Mouse (Mus musculus) MEL (cell line): ENCODE data around the gene Ift22. TPM values are rescaled to one million over a fixed set of nuclear protein-coding genes. Genes with fewer than 3 reads are reported as not detected.

Source experiments
- DNase-seq: peaks from one replicate; pipeline ENCODE4 v3.0.0; 2011; ENCODE audit warnings: low read depth, low spot score
- H3K27ac ChIP-seq: 2 replicates; pipeline ENCODE4 v1.5.1; 2012; ENCODE audit warnings: low read depth, mild to moderate bottlenecking, control low read depth, low read length, moderate library complexity; ENCODE audit not compliant: control insufficient read depth
- H3K27me3 ChIP-seq, 2 experiments: fragments of 150-350 bp in 1 of 2; sonication (generic) in 1 of 2; 2 replicates each; pipeline ENCODE4 v1.6.1; 2012; ENCODE audit warnings: low read length in 2 of 2, mild to moderate bottlenecking in 2 of 2, improper control_type of control experiment in 1 of 2, moderate library complexity in 1 of 2; ENCODE audit not compliant: insufficient read depth in 2 of 2, control insufficient read depth in 1 of 2
- H3K36me3 ChIP-seq, 2 experiments: 2 replicates each; pipeline ENCODE4 v1.6.1; 2012 to 2014; ENCODE audit warnings: low read length in 2 of 2, improper control_type of control experiment in 1 of 2, inconsistent platforms in 1 of 2, mild to moderate bottlenecking in 1 of 2; ENCODE audit not compliant: insufficient read depth in 2 of 2, control insufficient read depth in 1 of 2
- H3K4me1 ChIP-seq, 2 experiments: fragments of 150-350 bp in 1 of 2; sonication (generic) in 1 of 2; 2 replicates each; pipeline ENCODE4 v1.6.1; 2012; ENCODE audit warnings: low read length in 2 of 2, improper control_type of control experiment in 1 of 2, mild to moderate bottlenecking in 1 of 2; ENCODE audit not compliant: insufficient read depth in 2 of 2, control insufficient read depth in 1 of 2
- H3K4me3 ChIP-seq, 2 experiments: fragments of 150-350 bp in 1 of 2; sonication (generic) in 1 of 2; 2 replicates each; pipeline ENCODE4 v1.5.1; 2012; ENCODE audit warnings: low read depth in 2 of 2, low read length in 2 of 2, mild to moderate bottlenecking in 2 of 2, moderate library complexity in 2 of 2, control low read depth in 1 of 2, improper control_type of control experiment in 1 of 2; ENCODE audit not compliant: control insufficient read depth in 1 of 2, insufficient read depth in 1 of 2
- H3K79me2 ChIP-seq: 2 replicates; pipeline ENCODE4 v1.6.1; 2012; ENCODE audit warnings: mild to moderate bottlenecking, low read length, moderate library complexity; ENCODE audit not compliant: control insufficient read depth, poor library complexity, insufficient read depth
- H3K9ac ChIP-seq: 2 replicates; pipeline ENCODE4 v1.6.1; 2012; ENCODE audit warnings: low read depth, mild to moderate bottlenecking, control low read depth, low read length, moderate library complexity; ENCODE audit not compliant: control insufficient read depth, poor library complexity, severe bottlenecking
- H3K9me3 ChIP-seq: fragments of 150-350 bp; sonication (generic); replicated peaks from 2 replicates; pipeline ENCODE4 v1.6.1; 2012; ENCODE audit warnings: mild to moderate bottlenecking, low read length, improper control_type of control experiment, moderate library complexity; ENCODE audit not compliant: insufficient read depth
- BHLHE40 ChIP-seq: IDR thresholded peaks from 2 replicates; pipeline ENCODE4 v1.6.1; 2012; ENCODE audit warnings: low read depth, mild to moderate bottlenecking, inconsistent platforms, low read length, improper control_type of control experiment, borderline replicate concordance
- CHD1 ChIP-seq: IDR thresholded peaks from 2 replicates; pipeline ENCODE4 v1.6.1; 2012; ENCODE audit warnings: low read depth, mild to moderate bottlenecking, inconsistent platforms, low read length, improper control_type of control experiment
- CHD2 ChIP-seq: IDR thresholded peaks from 2 replicates; pipeline ENCODE4 v1.6.1; 2011; ENCODE audit warnings: low read length, improper control_type of control experiment
- CTCF ChIP-seq, 3 experiments: IDR thresholded peaks in 2 of 3; conservative IDR thresholded peaks in 1 of 3; 2 replicates each; pipeline ENCODE4 v1.5.1; 2011 to 2012; ENCODE audit warnings: low read length in 3 of 3, low read depth in 2 of 3, mild to moderate bottlenecking in 2 of 3, improper control_type of control experiment in 1 of 3, inconsistent platforms in 1 of 3, mixed read lengths in 1 of 3, moderate library complexity in 1 of 3; ENCODE audit not compliant: control insufficient read depth in 1 of 3, insufficient read depth in 1 of 3, poor library complexity in 1 of 3, severe bottlenecking in 1 of 3
- E2F4 ChIP-seq: IDR thresholded peaks from 2 replicates; pipeline ENCODE4 v1.6.1; 2011; ENCODE audit warnings: low read depth, low read length, improper control_type of control experiment, borderline replicate concordance
- ELF1 ChIP-seq: IDR thresholded peaks from 2 replicates; pipeline ENCODE4 v1.6.1; 2014; ENCODE audit warnings: low read depth, mild to moderate bottlenecking, inconsistent platforms, low read length, improper control_type of control experiment, moderate library complexity
- EP300 ChIP-seq, 2 experiments: IDR thresholded peaks; 2 replicates each; pipeline ENCODE4 v1.6.1; 2011; ENCODE audit warnings: improper control_type of control experiment in 2 of 2, low read length in 2 of 2, low read depth in 1 of 2, mild to moderate bottlenecking in 1 of 2
- GABPA ChIP-seq: IDR thresholded peaks from 2 replicates; pipeline ENCODE4 v1.6.1; 2012; ENCODE audit warnings: low read depth, mild to moderate bottlenecking, inconsistent platforms, low read length, improper control_type of control experiment, moderate library complexity
- GATA1 ChIP-seq: IDR thresholded peaks from 2 replicates; pipeline ENCODE4 v1.6.1; 2011; ENCODE audit warnings: low read depth, low read length, improper control_type of control experiment
- HCFC1 ChIP-seq: IDR thresholded peaks from 2 replicates; pipeline ENCODE4 v1.6.1; 2012; ENCODE audit warnings: low read depth, mild to moderate bottlenecking, inconsistent platforms, low read length, improper control_type of control experiment, moderate library complexity
- JUND ChIP-seq: IDR thresholded peaks from 2 replicates; pipeline ENCODE4 v1.6.1; 2011; ENCODE audit warnings: low read depth, mild to moderate bottlenecking, improper control_type of control experiment, low read length
- KAT2A ChIP-seq: conservative IDR thresholded peaks from 2 replicates; pipeline ENCODE4 v1.6.1; 2012; ENCODE audit warnings: low read depth, low read length, improper control_type of control experiment, inconsistent platforms
- MAFK ChIP-seq: IDR thresholded peaks from 2 replicates; pipeline ENCODE4 v1.6.1; 2011; ENCODE audit warnings: low read depth, mild to moderate bottlenecking, low read length, improper control_type of control experiment, borderline replicate concordance
- MAZ ChIP-seq: IDR thresholded peaks from 2 replicates; pipeline ENCODE4 v1.6.1; 2012; ENCODE audit warnings: low read depth, mild to moderate bottlenecking, inconsistent platforms, low read length, improper control_type of control experiment
- MXI1 ChIP-seq: IDR thresholded peaks from 2 replicates; pipeline ENCODE4 v1.6.1; 2011; ENCODE audit warnings: mild to moderate bottlenecking, low read depth, low read length, improper control_type of control experiment
- MYB ChIP-seq: IDR thresholded peaks from 2 replicates; pipeline ENCODE4 v1.6.1; 2011; ENCODE audit warnings: mild to moderate bottlenecking, low read depth, low read length, improper control_type of control experiment
- POLR2A ChIP-seq, 2 experiments: IDR thresholded peaks; 2 replicates each; pipeline ENCODE4 v1.6.1; 2011 to 2012; ENCODE audit warnings: low read length in 2 of 2, mild to moderate bottlenecking in 2 of 2, control low read depth in 1 of 2, improper control_type of control experiment in 1 of 2, low read depth in 1 of 2, moderate library complexity in 1 of 2; ENCODE audit not compliant: control insufficient read depth in 1 of 2, insufficient read depth in 1 of 2, poor library complexity in 1 of 2
- RAD21 ChIP-seq: IDR thresholded peaks from 2 replicates; pipeline ENCODE4 v1.6.1; 2011; ENCODE audit warnings: mild to moderate bottlenecking, low read depth, low read length, improper control_type of control experiment
- SMC3 ChIP-seq: IDR thresholded peaks from 2 replicates; pipeline ENCODE4 v1.6.1; 2011; ENCODE audit warnings: low read depth, low read length, improper control_type of control experiment
- TCF12 ChIP-seq: IDR thresholded peaks from 2 replicates; pipeline ENCODE4 v1.6.1; 2014; ENCODE audit warnings: low read depth, mild to moderate bottlenecking, inconsistent platforms, low read length, improper control_type of control experiment, moderate library complexity
- UBTF ChIP-seq: IDR thresholded peaks from 2 replicates; pipeline ENCODE4 v1.6.1; 2012; ENCODE audit warnings: low read depth, mild to moderate bottlenecking, inconsistent platforms, low read length, improper control_type of control experiment, moderate library complexity, borderline replicate concordance; ENCODE audit not compliant: insufficient read depth
- USF1 ChIP-seq: IDR thresholded peaks from 2 replicates; pipeline ENCODE4 v1.6.1; 2014; ENCODE audit warnings: low read depth, mild to moderate bottlenecking, inconsistent platforms, low read length, improper control_type of control experiment, moderate library complexity
- ZKSCAN1 ChIP-seq: IDR thresholded peaks from 2 replicates; pipeline ENCODE4 v1.6.1; 2012; ENCODE audit warnings: low read depth, mild to moderate bottlenecking, inconsistent platforms, low read length, improper control_type of control experiment, moderate library complexity
- ZMIZ1 ChIP-seq: IDR thresholded peaks from 2 replicates; pipeline ENCODE4 v1.6.1; 2012; ENCODE audit warnings: low read depth, mild to moderate bottlenecking, inconsistent platforms, low read length, improper control_type of control experiment, moderate library complexity
- ZNF384 ChIP-seq: IDR thresholded peaks from 2 replicates; pipeline ENCODE4 v1.6.1; 2012; ENCODE audit warnings: low read depth, mild to moderate bottlenecking, inconsistent platforms, low read length, improper control_type of control experiment
- polyA plus RNA-seq, 2 experiments: library from polyadenylated mRNA; stranded (reverse) in 1 of 2; unstranded in 1 of 2; fragments of >175 nt in 1 of 2; fragments of >200 nt in 1 of 2; gene quantifications; 2 replicates each; pipeline versions ENCODE4 v1.2.1 to v1.2.4; 2012; ENCODE audit warnings: low replicate concordance in 2 of 2, low read depth in 1 of 2; ENCODE audit not compliant: insufficient read length in 2 of 2, insufficient read depth in 1 of 2, missing spikeins in 1 of 2
- total RNA-seq: library from RNA; depleted of rRNA; stranded (reverse); fragments of 300-350 nt; gene quantifications from 2 replicates; pipeline ENCODE4 v1.2.3, GENCODE M21; 2012

The Ift22 gene
- total and polyA plus RNA-seq, 3 experiments = 15.6 to 78.1 TPM; not detected in 1

GRCm38 (mm10) chr5:136923751-136924478 is 16.0 kb downstream of the Ift22 start:
- Histone ChIP-seq H3K27ac (no peak overlapping the region), H3K27me3 (no peaks in the 10 kb centered on the region), H3K79me2 (peaks cover 11% of the 10 kb centered on the region), H3K9me3 (no peaks in the 10 kb centered on the region), H3K4me1 (peaks cover 2 to 3% of the 10 kb centered on the region in 2 experiments; a peak in 2 of 4 replicates), H3K9ac (no peak overlapping the region), H3K4me3 (no peak overlapping the region), H3K36me3 (no peaks in the 10 kb centered on the region; a peak in 1 of 4 replicates)
- DNase-seq = no peak
- TF ChIP-seq EP300 (IDR thresholded peaks at IDR 0.05; ENCODE audit: low read depth in 1 of 2, low read length in 2 of 2) (no peak), HCFC1 (no peak), JUND (no peak), GABPA (no peak)

GRCm38 (mm10) chr5:136929073-136929472 is 21.1 kb downstream of the Ift22 start:
- Histone ChIP-seq H3K9ac (no peak overlapping the region), H3K79me2 (no peaks in the 10 kb centered on the region), H3K27ac (no peak overlapping the region), H3K9me3 (no peaks in the 10 kb centered on the region), H3K36me3 (peaks cover 0 to 1% of the 10 kb centered on the region in 2 experiments; a peak in 2 of 4 replicates), H3K4me3 (no peak overlapping the region), H3K27me3 (no peaks in the 10 kb centered on the region), H3K4me1 (no peaks in the 10 kb centered on the region)
- peak; percentile 81 for DNase-seq
- TF ChIP-seq CTCF (IDR thresholded peaks at IDR 0.05 in 2 of 3, conservative IDR thresholded peaks at IDR 0.05 in 1 of 3; ENCODE audit: control insufficient read depth in 1 of 3, insufficient read depth in 1 of 3, low read depth in 2 of 3, low read length in 3 of 3, poor library complexity in 1 of 3, severe bottlenecking in 1 of 3) = peak; percentile 65 to 78 (median 69)
- no peak for TF ChIP-seq MYB
- no peak for TF ChIP-seq BHLHE40
- peak; percentile 49 for TF ChIP-seq SMC3
- TF ChIP-seq GABPA = no peak
- no peak for TF ChIP-seq ZKSCAN1
- no peak for TF ChIP-seq GATA1
- peak; percentile 51 for TF ChIP-seq RAD21
- no peak for TF ChIP-seq ELF1

DNA sequence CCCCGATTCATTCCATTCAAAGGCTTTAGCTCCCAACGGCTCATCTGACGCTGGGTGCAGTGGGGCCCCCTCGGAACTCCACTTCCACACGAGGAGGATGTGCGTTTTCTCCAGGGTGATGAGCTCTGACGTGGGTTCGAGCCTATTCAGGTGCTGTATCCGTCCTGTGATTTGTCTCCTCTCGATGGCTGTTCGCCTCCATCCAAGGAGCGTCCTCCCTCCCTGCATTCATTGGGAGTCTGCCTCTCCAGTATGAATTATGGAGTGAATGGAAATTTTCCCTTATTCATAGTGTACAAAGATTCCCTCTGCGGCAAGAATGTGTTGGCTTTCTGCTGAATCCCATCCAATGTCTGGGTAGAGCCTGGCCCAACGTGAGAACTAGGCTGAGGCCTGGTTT is 23.9 kb downstream of the Ift22 start:
- Histone ChIP-seq H3K36me3 (peaks cover 0 to 1% of the 10 kb centered on the region in 2 experiments; a peak in 2 of 4 replicates), H3K79me2 (no peaks in the 10 kb centered on the region), H3K4me3 (no peak overlapping the region), H3K4me1 (no peaks in the 10 kb centered on the region), H3K27me3 (no peaks in the 10 kb centered on the region), H3K9ac (no peak overlapping the region), H3K27ac (no peak overlapping the region), H3K9me3 (no peaks in the 10 kb centered on the region)
- DNase-seq = no peak
- TF ChIP-seq POLR2A (IDR thresholded peaks at IDR 0.05; ENCODE audit: control insufficient read depth in 1 of 2, insufficient read depth in 1 of 2, low read depth in 1 of 2, low read length in 2 of 2, poor library complexity in 1 of 2) (no peak), MXI1 (no peak), ZMIZ1 (no peak), SMC3 (no peak), UBTF (no peak), CHD2 (no peak), MAZ (no peak), BHLHE40 (no peak), E2F4 (no peak), GATA1 (no peak), KAT2A (no peak), MAFK (no peak), TCF12 (no peak), MYB (no peak), CHD1 (no peak), ZNF384 (no peak), USF1 (no peak), CTCF (IDR thresholded peaks at IDR 0.05 in 2 of 3, conservative IDR thresholded peaks at IDR 0.05 in 1 of 3; ENCODE audit: control insufficient read depth in 1 of 3, insufficient read depth in 1 of 3, low read depth in 2 of 3, low read length in 3 of 3, poor library complexity in 1 of 3, severe bottlenecking in 1 of 3) (no peak)
